Mouse (Mus musculus): ENCODE results near the gene Smyd4. TPM values are rescaled to one million over a fixed set of nuclear protein-coding genes. Genes with fewer than 3 reads are reported as not detected.

The Smyd4 gene
- polyA plus RNA-seq, 1 experiment from 2014 or later: 13.4 TPM

GRCm38 (mm10) chr11:75400099-75400498, 51.9 kb downstream of the Smyd4 start:
- peak; percentile 39; the same call in 1 of the 2 replicates for ATAC-seq (replicated peaks; ENCODE audit: insufficient number of reproducible peaks, insufficient read depth, low FRiP score, low read depth)
- no peak overlapping the region for H3K27ac ChIP-seq
- H3K4me1 ChIP-seq (replicated peaks): peaks cover 24% of the 10 kb centered on the region
- 0 out of 2 replicates have a peak, but pooled peaks cover 3% of the 10 kb centered on the region for H3K36me3 ChIP-seq
- no peaks in the 10 kb centered on the region for H3K9me3 ChIP-seq (replicated peaks)
- WGBS: 77% methylated on average over 9 of the region's 9 CpGs
- H3K4me3 ChIP-seq: no peak overlapping the region
- no peaks in the 10 kb centered on the region for H3K27me3 ChIP-seq
- no peak overlapping the region for H3K4me2 ChIP-seq
- H3K9ac ChIP-seq: no peak overlapping the region

GRCm38 (mm10) chr11:75402271-75402690, 54.0 kb downstream of the Smyd4 start:
- Histone ChIP-seq H3K9me3 (replicated peaks) (no peaks in the 10 kb centered on the region), H3K36me3 (0 out of 2 replicates have a peak, but pooled peaks cover 3% of the 10 kb centered on the region), H3K9ac (no peak overlapping the region; the same call in 1 of the 2 replicates), H3K4me1 (replicated peaks) (peaks cover 20% of the 10 kb centered on the region), H3K4me2 (no peak overlapping the region), H3K27me3 (no peaks in the 10 kb centered on the region), H3K4me3 (no peak overlapping the region), H3K27ac (peak overlapping the region; percentile 74)
- ATAC-seq (replicated peaks; ENCODE audit: insufficient number of reproducible peaks, insufficient read depth, low FRiP score, low read depth): peak; percentile 71
- 37% methylated on average over 5 of the region's 5 CpGs for WGBS

GRCm38 (mm10) chr11:75403301-75404052, 55.2 kb downstream of the Smyd4 start:
- no peak for ATAC-seq (replicated peaks; ENCODE audit: insufficient number of reproducible peaks, insufficient read depth, low FRiP score, low read depth)
- no peaks in the 10 kb centered on the region for H3K27me3 ChIP-seq
- H3K9me3 ChIP-seq (replicated peaks): no peaks in the 10 kb centered on the region
- no peak overlapping the region for H3K9ac ChIP-seq
- no peak overlapping the region for H3K4me3 ChIP-seq
- 0 out of 2 replicates have a peak, but pooled peaks cover 3% of the 10 kb centered on the region for H3K36me3 ChIP-seq
- no peak overlapping the region for H3K4me2 ChIP-seq
- H3K4me1 ChIP-seq (replicated peaks): peaks cover 20% of the 10 kb centered on the region
- peak overlapping the region; percentile 41 for H3K27ac ChIP-seq
- 65% methylated on average over 6 of the region's 6 CpGs for WGBS

- no peak for ATAC-seq (replicated peaks; ENCODE audit: insufficient number of reproducible peaks, insufficient read depth, low FRiP score, low read depth)
- WGBS: 90% methylated on average over 6 of the region's 6 CpGs
- H3K27me3 ChIP-seq: no peaks in the 10 kb centered on the region
- no peak overlapping the region for H3K4me2 ChIP-seq
- no peak overlapping the region for H3K4me3 ChIP-seq
- no peaks in the 10 kb centered on the region for H3K9me3 ChIP-seq (replicated peaks)
- 0 out of 2 replicates have a peak, but pooled peaks cover 3% of the 10 kb centered on the region for H3K36me3 ChIP-seq
- H3K27ac ChIP-seq: no peak overlapping the region
- peaks cover 20% of the 10 kb centered on the region for H3K4me1 ChIP-seq (replicated peaks)
- no peak overlapping the region for H3K9ac ChIP-seq
Observed at GRCm38 (mm10) chr11:75404801-75405200, 56.6 kb downstream of the Smyd4 start.

GRCm38 (mm10) chr11:75406104-75406503, 57.9 kb downstream of the Smyd4 start:
- peaks cover 20% of the 10 kb centered on the region for H3K4me1 ChIP-seq (replicated peaks)
- H3K4me2 ChIP-seq: no peak overlapping the region
- no peak overlapping the region for H3K9ac ChIP-seq
- H3K27me3 ChIP-seq: no peaks in the 10 kb centered on the region
- H3K4me3 ChIP-seq: no peak overlapping the region
- H3K36me3 ChIP-seq: no peaks in the 10 kb centered on the region
- no peak overlapping the region for H3K27ac ChIP-seq
- WGBS: 45% methylated on average over 4 of the region's 4 CpGs
- ATAC-seq (replicated peaks; ENCODE audit: insufficient number of reproducible peaks, insufficient read depth, low FRiP score, low read depth): no peak
- no peaks in the 10 kb centered on the region for H3K9me3 ChIP-seq (replicated peaks)

GRCm38 (mm10) chr11:75406865-75407264, 58.6 kb downstream of the Smyd4 start:
- WGBS: 48% methylated on average over 3 of the region's 3 CpGs
- no peak overlapping the region for H3K4me3 ChIP-seq
- H3K9ac ChIP-seq: no peak overlapping the region
- H3K9me3 ChIP-seq (replicated peaks): no peaks in the 10 kb centered on the region
- no peak overlapping the region for H3K27ac ChIP-seq
- H3K4me1 ChIP-seq (replicated peaks): peaks cover 20% of the 10 kb centered on the region
- no peaks in the 10 kb centered on the region for H3K36me3 ChIP-seq
- ATAC-seq (replicated peaks; ENCODE audit: insufficient number of reproducible peaks, insufficient read depth, low FRiP score, low read depth): no peak
- no peaks in the 10 kb centered on the region for H3K27me3 ChIP-seq
- no peak overlapping the region for H3K4me2 ChIP-seq

GRCm38 (mm10) chr11:75409679-75410575, 61.7 kb downstream of the Smyd4 start:
- no peaks in the 10 kb centered on the region for H3K27me3 ChIP-seq
- H3K4me2 ChIP-seq: no peak overlapping the region
- WGBS: 68% methylated on average over 17 of the region's 17 CpGs
- no peak overlapping the region for H3K4me3 ChIP-seq
- H3K27ac ChIP-seq: no peak overlapping the region
- no peak; the same call in 1 of the 2 replicates for ATAC-seq (replicated peaks; ENCODE audit: insufficient number of reproducible peaks, insufficient read depth, low FRiP score, low read depth)
- H3K4me1 ChIP-seq (replicated peaks): no peaks in the 10 kb centered on the region
- H3K9ac ChIP-seq: no peak overlapping the region
- H3K36me3 ChIP-seq: no peaks in the 10 kb centered on the region
- no peaks in the 10 kb centered on the region for H3K9me3 ChIP-seq (replicated peaks)

- H3K36me3 ChIP-seq: no peaks in the 10 kb centered on the region
- H3K27me3 ChIP-seq: no peaks in the 10 kb centered on the region
Observed at GRCm38 (mm10) chr11:75410591-75410990, 62.4 kb downstream of the Smyd4 start.

GRCm38 (mm10) chr11:75415096-75415495, 66.9 kb downstream of the Smyd4 start:
- Histone ChIP-seq H3K9ac (no peak overlapping the region), H3K4me1 (replicated peaks) (0 out of 2 replicates have a peak, but pooled peaks cover 2% of the 10 kb centered on the region), H3K27ac (no peak overlapping the region), H3K4me2 (no peak overlapping the region), H3K4me3 (no peak overlapping the region), H3K9me3 (replicated peaks) (no peaks in the 10 kb centered on the region), H3K36me3 (no peaks in the 10 kb centered on the region), H3K27me3 (no peaks in the 10 kb centered on the region)
- 42% methylated on average over 7 of the region's 7 CpGs for WGBS
- no peak for ATAC-seq (replicated peaks; ENCODE audit: insufficient number of reproducible peaks, insufficient read depth, low FRiP score, low read depth)

More at GRCm38 (mm10) chr11:75410591-75410990, 62.4 kb downstream of the Smyd4 start:
- Histone ChIP-seq H3K27ac (no peak overlapping the region), H3K4me1 (replicated peaks) (0 out of 2 replicates have a peak, but pooled peaks cover 2% of the 10 kb centered on the region), H3K9ac (no peak overlapping the region), H3K4me3 (no peak overlapping the region), H3K9me3 (replicated peaks) (no peaks in the 10 kb centered on the region), H3K4me2 (no peak overlapping the region)
- no peak for ATAC-seq (replicated peaks; ENCODE audit: insufficient number of reproducible peaks, insufficient read depth, low FRiP score, low read depth)
- WGBS: 84% methylated on average over 7 of the region's 7 CpGs

- no peak for ATAC-seq (replicated peaks; ENCODE audit: insufficient number of reproducible peaks, insufficient read depth, low FRiP score, low read depth)
- no peaks in the 10 kb centered on the region for H3K27me3 ChIP-seq
- 0 out of 2 replicates have a peak, but pooled peaks cover 2% of the 10 kb centered on the region for H3K4me1 ChIP-seq (replicated peaks)
- no peak overlapping the region for H3K4me3 ChIP-seq
- no peak overlapping the region for H3K4me2 ChIP-seq
- 72% methylated on average over 13 of the region's 13 CpGs for WGBS
- H3K36me3 ChIP-seq: no peaks in the 10 kb centered on the region
- H3K27ac ChIP-seq: no peak overlapping the region
- H3K9me3 ChIP-seq (replicated peaks): no peaks in the 10 kb centered on the region
- H3K9ac ChIP-seq: no peak overlapping the region
Observed at GRCm38 (mm10) chr11:75415994-75416393, 67.8 kb downstream of the Smyd4 start.

GRCm38 (mm10) chr11:75420037-75420436, 71.8 kb downstream of the Smyd4 start:
- Histone ChIP-seq H3K4me1 (replicated peaks) (peaks cover 18% of the 10 kb centered on the region), H3K36me3 (no peaks in the 10 kb centered on the region), H3K4me3 (no peak overlapping the region), H3K4me2 (no peak overlapping the region), H3K9me3 (replicated peaks) (no peaks in the 10 kb centered on the region), H3K27ac (no peak overlapping the region), H3K27me3 (no peaks in the 10 kb centered on the region), H3K9ac (no peak overlapping the region)
- 77% methylated on average over 7 of the region's 7 CpGs for WGBS
- ATAC-seq (replicated peaks; ENCODE audit: insufficient number of reproducible peaks, insufficient read depth, low FRiP score, low read depth): no peak
